Mouse (Mus musculus) kidney, embryonic 15.5 days (tissue): ENCODE data around the gene Pecam1. TPM values are rescaled to one million over a fixed set of nuclear protein-coding genes. Genes with fewer than 3 reads are reported as not detected.
"Not testable (repeated sequence)": the region's sequence is repeated elsewhere in the genome, so short reads cannot be mapped to it uniquely, and the experiment has no call there.

Experiments used
- ATAC-seq: fragments of 200-750 bp; cut with Nextera tagmentation; replicated peaks from 2 replicates; pipeline ENCODE4 v1.8.0; 2017; ENCODE audit warnings: moderate TSS enrichment; ENCODE audit not compliant: low FRiP score
- H3K27ac ChIP-seq: fragments of 300-500 bp; sonication (generic); 2 replicates; pipeline ENCODE4 v1.5.1; 2015; ENCODE audit warnings: mild to moderate bottlenecking, inconsistent platforms
- H3K27me3 ChIP-seq: fragments of 300-500 bp; sonication (generic); 2 replicates; pipeline ENCODE4 v1.6.1; 2015; ENCODE audit warnings: inconsistent platforms
- H3K36me3 ChIP-seq: fragments of 300-500 bp; sonication (generic); 2 replicates; pipeline ENCODE4 v1.6.1; 2015; ENCODE audit warnings: inconsistent platforms
- H3K4me1 ChIP-seq: fragments of 300-500 bp; sonication (generic); 2 replicates; pipeline ENCODE4 v1.6.1; 2015; ENCODE audit warnings: inconsistent platforms
- H3K4me2 ChIP-seq: fragments of 300-500 bp; sonication (generic); 2 replicates; pipeline ENCODE4 v1.6.1; 2015; ENCODE audit warnings: moderate library complexity, mild to moderate bottlenecking, inconsistent platforms
- H3K4me3 ChIP-seq: fragments of 300-500 bp; sonication (generic); replicated peaks from 2 replicates; pipeline ENCODE4 v1.5.1; 2015; ENCODE audit warnings: mild to moderate bottlenecking, inconsistent platforms
- H3K9ac ChIP-seq: fragments of 300-500 bp; sonication (generic); 2 replicates; pipeline ENCODE4 v1.6.1; 2015; ENCODE audit warnings: mild to moderate bottlenecking, inconsistent platforms
- H3K9me3 ChIP-seq: fragments of 300-500 bp; sonication (generic); replicated peaks from 2 replicates; pipeline ENCODE4 v1.6.1; 2016; ENCODE audit warnings: inconsistent platforms
- WGBS: fragments of 180-500 bp; shearing (Covaris S2); methylation state at CpG from one replicate; pipeline ENCODE4 v1.1.7; 2015; ENCODE audit warnings: mixed read lengths; 5-methylcytosine and 5-hydroxymethylcytosine counted together
- polyA plus RNA-seq: library from polyadenylated mRNA; unstranded; fragments of >200 nt; fragmentation: Nextera tagmentation; extraction: Ambion mirVana; gene quantifications from 2 replicates; pipeline ENCODE4 v1.2.1, GENCODE M21; 2015

Pecam1 gene
- polyA plus RNA-seq, 1 experiment from 2014 or later = 66.5 TPM

- H3K27ac ChIP-seq = no peak overlapping the region
- ATAC-seq = no peak
- no peak overlapping the region for H3K4me3 ChIP-seq
- H3K9me3 ChIP-seq = 0 out of 2 replicates have a peak, but pooled peaks cover 3% of the 10 kb centered on the region
- H3K4me1 ChIP-seq = peaks cover 16% of the 10 kb centered on the region
- no peaks in the 10 kb centered on the region for H3K27me3 ChIP-seq
- 76% methylated on average over 4 of the region's 4 CpGs for WGBS
- no peak overlapping the region for H3K4me2 ChIP-seq
- peaks cover 68% of the 10 kb centered on the region for H3K36me3 ChIP-seq
- no peak overlapping the region for H3K9ac ChIP-seq
These were observed 16.3 kb upstream of the Pecam1 start for GRCm38 (mm10) chr11:106766611-106767162.

- Histone ChIP-seq H3K36me3 (peaks cover 29% of the 10 kb centered on the region), H3K4me3 (no peak overlapping the region), H3K4me1 (peaks cover 17% of the 10 kb centered on the region), H3K4me2 (no peak overlapping the region), H3K27ac (peak overlapping the region; percentile 91), H3K9ac (no peak overlapping the region), H3K27me3 (no peaks in the 10 kb centered on the region), H3K9me3 (0 out of 2 replicates have a peak, but pooled peaks cover 3% of the 10 kb centered on the region)
- 72% methylated on average over 9 of the region's 9 CpGs for WGBS
- peak; percentile 34; the same call in 1 of the 2 replicates for ATAC-seq
These were observed 12.4 kb upstream of the Pecam1 start for GRCm38 (mm10) chr11:106762800-106763185.

- Histone ChIP-seq H3K9ac (no peak overlapping the region), H3K4me2 (no peak overlapping the region), H3K27me3 (no peaks in the 10 kb centered on the region), H3K4me1 (peaks cover 17% of the 10 kb centered on the region), H3K4me3 (no peak overlapping the region), H3K36me3 (peaks cover 24% of the 10 kb centered on the region), H3K9me3 (no peaks in the 10 kb centered on the region), H3K27ac (peak overlapping the region; percentile 91)
- WGBS = 18% methylated on average over 5 of the region's 5 CpGs
- ATAC-seq = peak; percentile 84
These were observed 11.8 kb upstream of the Pecam1 start for GRCm38 (mm10) chr11:106762139-106762799.

- Histone ChIP-seq H3K36me3 (0 out of 2 replicates have a peak, but pooled peaks cover 8% of the 10 kb centered on the region), H3K4me3 (no peak overlapping the region), H3K9me3 (no peaks in the 10 kb centered on the region), H3K9ac (no peak overlapping the region), H3K4me2 (no peak overlapping the region), H3K4me1 (peaks cover 17% of the 10 kb centered on the region), H3K27me3 (no peaks in the 10 kb centered on the region), H3K27ac (no peak overlapping the region)
- no peak for ATAC-seq
- WGBS = 89% methylated on average over 5 of the region's 5 CpGs
These were observed 10.1 kb upstream of the Pecam1 start for GRCm38 (mm10) chr11:106760511-106760910.

GRCm38 (mm10) chr11:106759028-106759427 lies 8.6 kb upstream of the Pecam1 start:
- no peak overlapping the region for H3K27ac ChIP-seq
- H3K9me3 ChIP-seq = no peaks in the 10 kb centered on the region
- H3K4me1 ChIP-seq = peaks cover 17% of the 10 kb centered on the region
- no peak overlapping the region for H3K9ac ChIP-seq
- no peak for ATAC-seq
- H3K27me3 ChIP-seq = no peaks in the 10 kb centered on the region
- WGBS = 92% methylated on average over 3 of the region's 3 CpGs
- no peak overlapping the region for H3K4me3 ChIP-seq
- no peak overlapping the region for H3K4me2 ChIP-seq
- H3K36me3 ChIP-seq = no peaks in the 10 kb centered on the region

- Histone ChIP-seq H3K4me3 (no peak overlapping the region), H3K27ac (no peak overlapping the region), H3K9ac (no peak overlapping the region), H3K4me2 (no peak overlapping the region), H3K4me1 (no peaks in the 10 kb centered on the region), H3K36me3 (no peaks in the 10 kb centered on the region), H3K27me3 (no peaks in the 10 kb centered on the region), H3K9me3 (no peaks in the 10 kb centered on the region)
- ATAC-seq = no peak
- 59% methylated on average over 5 of the region's 5 CpGs for WGBS
These were observed 5.2 kb upstream of the Pecam1 start for GRCm38 (mm10) chr11:106755583-106755982.

- Histone ChIP-seq H3K27me3 (no peaks in the 10 kb centered on the region), H3K4me2 (no peak overlapping the region), H3K4me3 (no peak overlapping the region), H3K27ac (no peak overlapping the region), H3K9me3 (no peaks in the 10 kb centered on the region), H3K9ac (no peak overlapping the region), H3K4me1 (no peaks in the 10 kb centered on the region), H3K36me3 (no peaks in the 10 kb centered on the region)
- 89% methylated on average over 6 of the region's 6 CpGs for WGBS
- ATAC-seq = no peak
These were observed 2.9 kb upstream of the Pecam1 start for GRCm38 (mm10) chr11:106753314-106753713.

GRCm38 (mm10) chr11:106752103-106752502 lies 1.7 kb upstream of the Pecam1 start:
- Histone ChIP-seq H3K9me3 (no peaks in the 10 kb centered on the region), H3K4me1 (no peaks in the 10 kb centered on the region), H3K4me2 (no peak overlapping the region), H3K9ac (no peak overlapping the region), H3K36me3 (no peaks in the 10 kb centered on the region), H3K4me3 (no peak overlapping the region), H3K27me3 (no peaks in the 10 kb centered on the region), H3K27ac (no peak overlapping the region)
- WGBS = 73% methylated on average over 7 of the region's 7 CpGs
- ATAC-seq = no peak

GRCm38 (mm10) chr11:106751039-106752018 lies 901 bp upstream of the Pecam1 start, which contains the start of gene Milr1:
TSS of gene Milr1 (plus strand) at chr11:106751226.
- Histone ChIP-seq H3K4me1 (no peaks in the 10 kb centered on the region), H3K4me2 (no peak within 1 kb of the TSS), H3K9me3 (no peaks in the 10 kb centered on the region), H3K27ac (no peak within 1 kb of the TSS), H3K27me3 (no peaks in the 10 kb centered on the region), H3K9ac (no peak within 1 kb of the TSS), H3K36me3 (no peaks in the 10 kb centered on the region), H3K4me3 (no peak within 1 kb of the TSS)
- WGBS = 83% methylated on average over 17 of the region's 17 CpGs
- ATAC-seq = no peak

- not testable (repeated sequence) for H3K27ac ChIP-seq, H3K4me1 ChIP-seq, H3K9me3 ChIP-seq, H3K4me2 ChIP-seq, H3K9ac ChIP-seq, ATAC-seq, H3K36me3 ChIP-seq, H3K4me3 ChIP-seq, H3K27me3 ChIP-seq
- 94% methylated on average over 7 of the region's 7 CpGs for WGBS
These were observed 789 bp downstream of the Pecam1 start for GRCm38 (mm10) chr11:106749557-106750120.

GRCm38 (mm10) chr11:106744949-106745348 lies 5.5 kb downstream of the Pecam1 start:
- H3K27me3 ChIP-seq = no peaks in the 10 kb centered on the region
- 89% methylated on average over 5 of the region's 5 CpGs for WGBS
- H3K27ac ChIP-seq = no peak overlapping the region
- no peaks in the 10 kb centered on the region for H3K36me3 ChIP-seq
- no peaks in the 10 kb centered on the region for H3K4me1 ChIP-seq
- no peaks in the 10 kb centered on the region for H3K9me3 ChIP-seq
- no peak overlapping the region for H3K9ac ChIP-seq
- no peak overlapping the region for H3K4me2 ChIP-seq
- no peak for ATAC-seq
- no peak overlapping the region for H3K4me3 ChIP-seq
